Mouse (Mus musculus): Measurements from ENCODE around the gene Samd9l. TPM values are rescaled to one million over a fixed set of nuclear protein-coding genes. Genes with fewer than 3 reads are reported as not detected.
"Not testable (repeated sequence)": the region's sequence is repeated elsewhere in the genome, so short reads cannot be mapped to it uniquely, and the experiment has no call there.

The Samd9l gene
- polyA plus RNA-seq, 1 experiment, result 4.2 TPM

GRCm38 (mm10) chr6:3369527-3369926, 29.8 kb downstream of the Samd9l start:
- DNase-seq, result no peak
- no peak for TF ChIP-seq CTCF (IDR thresholded peaks at IDR 0.05; ENCODE audit: borderline replicate concordance, control insufficient read depth, extremely low read depth, insufficient read depth, low read length, poor library complexity)
- no peak for TF ChIP-seq POLR2A (IDR thresholded peaks at IDR 0.05; ENCODE audit: control insufficient read depth, extremely low read depth, insufficient read depth, low read length, poor library complexity)
- Histone ChIP-seq H3K4me1 (replicated peaks; ENCODE audit: control insufficient read depth, insufficient read depth, low read length) (no peaks in the 10 kb centered on the region), H3K4me3 (ENCODE audit: control insufficient read depth, insufficient read depth, low read length) (no peak overlapping the region), H3K36me3 (ENCODE audit: control insufficient read depth, insufficient read depth, low read length) (no peaks in the 10 kb centered on the region; the same call in 1 of the 2 replicates), H3K27ac (ENCODE audit: control insufficient read depth, insufficient read depth, low read length) (no peak overlapping the region), H3K27me3 (ENCODE audit: control insufficient read depth, insufficient read depth, low read length) (no peaks in the 10 kb centered on the region)
- 90% methylated on average over 8 of the region's 8 CpGs for WGBS

DNA sequence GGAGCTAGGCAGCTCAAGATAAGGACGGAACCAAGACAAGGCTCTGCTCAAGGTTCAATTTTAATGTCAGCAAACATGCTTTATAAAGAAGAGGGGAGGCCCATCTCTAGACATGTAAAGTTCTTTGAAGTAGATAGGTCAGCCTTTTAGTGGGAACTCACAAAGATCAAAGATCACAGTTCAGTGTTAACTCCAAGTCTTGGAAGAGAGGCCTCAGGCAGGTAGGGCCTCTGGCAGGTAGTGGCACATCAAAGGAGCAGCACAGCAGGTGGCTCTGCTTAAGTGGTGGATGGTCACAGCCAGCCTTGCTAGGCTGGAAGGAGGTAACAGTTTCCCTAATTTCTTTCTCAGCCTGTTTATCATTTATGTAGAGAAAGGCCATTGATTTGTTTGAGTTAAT, 33.8 kb downstream of the Samd9l start:
- WGBS, result 88% methylated on average over 1 of the region's 1 CpGs
- H3K4me3 ChIP-seq (ENCODE audit: control insufficient read depth, insufficient read depth, low read length); H3K4me1 ChIP-seq (replicated peaks; ENCODE audit: control insufficient read depth, insufficient read depth, low read length); H3K27me3 ChIP-seq (ENCODE audit: control insufficient read depth, insufficient read depth, low read length); H3K27ac ChIP-seq (ENCODE audit: control insufficient read depth, insufficient read depth, low read length); DNase-seq; H3K36me3 ChIP-seq (ENCODE audit: control insufficient read depth, insufficient read depth, low read length): not testable (repeated sequence)

- not testable (repeated sequence) for H3K4me3 ChIP-seq (ENCODE audit: control insufficient read depth, insufficient read depth, low read length); H3K4me1 ChIP-seq (replicated peaks; ENCODE audit: control insufficient read depth, insufficient read depth, low read length); H3K36me3 ChIP-seq (ENCODE audit: control insufficient read depth, insufficient read depth, low read length); H3K27ac ChIP-seq (ENCODE audit: control insufficient read depth, insufficient read depth, low read length); H3K27me3 ChIP-seq (ENCODE audit: control insufficient read depth, insufficient read depth, low read length)
- DNase-seq, result peak; percentile 53
- WGBS, result 0% methylated on average over 1 of the region's 1 CpGs
These were observed 53.3 kb downstream of the Samd9l start for GRCm38 (mm10) chr6:3345924-3346597.

DNA sequence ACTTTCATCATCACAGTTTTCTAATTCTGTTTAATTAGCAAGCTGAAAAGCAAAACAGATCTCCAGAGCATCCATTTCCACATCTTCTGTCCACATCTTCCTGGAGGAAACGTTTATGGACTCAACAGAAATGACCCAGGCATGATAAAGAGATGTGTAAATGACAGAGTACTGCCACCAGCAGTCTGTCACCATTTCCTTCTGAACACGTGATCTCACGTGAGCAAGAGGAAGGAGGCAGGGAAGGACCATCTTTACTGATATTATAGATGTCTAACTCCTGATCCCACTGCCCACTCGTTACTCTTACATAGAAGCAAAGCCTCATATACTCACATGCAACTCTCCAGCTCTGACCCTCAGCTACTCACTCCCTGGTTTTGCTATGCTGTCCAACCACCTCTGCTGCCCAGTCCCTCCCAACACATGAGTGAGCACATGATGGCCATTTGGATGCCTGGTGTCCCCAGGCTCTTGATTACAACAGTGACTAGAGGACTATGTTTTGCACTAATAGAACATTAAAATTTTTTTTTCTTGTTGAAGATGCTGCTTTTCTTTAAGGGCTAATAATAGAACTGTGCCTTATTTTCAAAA, 54.2 kb downstream of the Samd9l start:
- not testable (repeated sequence) for H3K27ac ChIP-seq (ENCODE audit: control insufficient read depth, insufficient read depth, low read length); H3K4me3 ChIP-seq (ENCODE audit: control insufficient read depth, insufficient read depth, low read length); DNase-seq; H3K27me3 ChIP-seq (ENCODE audit: control insufficient read depth, insufficient read depth, low read length); H3K36me3 ChIP-seq (ENCODE audit: control insufficient read depth, insufficient read depth, low read length)
- H3K4me1 ChIP-seq (replicated peaks; ENCODE audit: control insufficient read depth, insufficient read depth, low read length), result peaks cover 11% of the 10 kb centered on the region
- WGBS, result 40% methylated on average over 3 of the region's 4 CpGs

DNA sequence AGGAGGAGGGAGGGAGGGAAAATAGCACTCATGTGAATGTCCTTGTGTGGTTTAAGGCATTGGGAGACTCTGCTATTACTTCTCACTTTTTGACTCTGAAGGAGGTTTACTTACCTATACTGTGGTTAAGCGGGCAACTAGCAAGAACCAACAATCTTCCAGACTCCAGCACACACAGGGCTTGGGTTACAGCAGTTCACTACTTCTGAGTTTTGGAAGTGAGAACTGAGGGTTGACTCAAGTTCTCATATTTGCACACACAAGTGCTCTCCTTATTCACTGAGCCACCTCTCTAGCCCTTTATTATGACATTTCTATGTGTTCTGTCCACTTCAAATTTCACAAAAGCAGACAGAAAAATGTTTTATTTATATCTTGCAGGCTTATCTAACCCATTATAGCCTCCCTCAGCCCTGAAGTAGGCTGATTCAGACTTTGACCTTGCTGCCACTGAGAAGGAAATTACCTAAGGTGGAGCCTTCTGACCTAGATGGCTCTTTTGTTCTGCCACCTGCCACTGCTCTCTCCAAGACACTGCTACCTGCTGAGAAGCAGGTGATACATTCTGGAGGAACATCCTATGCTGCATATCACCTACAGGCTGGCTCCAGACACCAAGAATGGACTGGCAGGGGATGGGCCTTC, 55.6 kb downstream of the Samd9l start:
- not testable (repeated sequence) for H3K4me3 ChIP-seq (ENCODE audit: control insufficient read depth, insufficient read depth, low read length); DNase-seq; H3K27me3 ChIP-seq (ENCODE audit: control insufficient read depth, insufficient read depth, low read length); H3K36me3 ChIP-seq (ENCODE audit: control insufficient read depth, insufficient read depth, low read length)
- WGBS, result 35% methylated on average over 1 of the region's 1 CpGs
- peak overlapping the region; percentile 2; the same call in 1 of the 2 replicates for H3K27ac ChIP-seq (ENCODE audit: control insufficient read depth, insufficient read depth, low read length)
- H3K4me1 ChIP-seq (replicated peaks; ENCODE audit: control insufficient read depth, insufficient read depth, low read length), result peaks cover 11% of the 10 kb centered on the region

- H3K27ac ChIP-seq (ENCODE audit: control insufficient read depth, insufficient read depth, low read length), result no peak overlapping the region
- TF ChIP-seq POLR2A (IDR thresholded peaks at IDR 0.05; ENCODE audit: control insufficient read depth, extremely low read depth, insufficient read depth, low read length, poor library complexity) (no peak), CTCF (IDR thresholded peaks at IDR 0.05; ENCODE audit: borderline replicate concordance, control insufficient read depth, extremely low read depth, insufficient read depth, low read length, poor library complexity) (no peak)
- H3K36me3 ChIP-seq (ENCODE audit: control insufficient read depth, insufficient read depth, low read length), result no peaks in the 10 kb centered on the region
- peaks cover 11% of the 10 kb centered on the region for H3K4me1 ChIP-seq (replicated peaks; ENCODE audit: control insufficient read depth, insufficient read depth, low read length)
- 60% methylated on average over 5 of the region's 5 CpGs for WGBS
- no peak for DNase-seq
- no peaks in the 10 kb centered on the region for H3K27me3 ChIP-seq (ENCODE audit: control insufficient read depth, insufficient read depth, low read length)
- H3K4me3 ChIP-seq (ENCODE audit: control insufficient read depth, insufficient read depth, low read length), result no peak overlapping the region
These were observed 57.9 kb downstream of the Samd9l start for GRCm38 (mm10) chr6:3341479-3341878.

GRCm38 (mm10) chr6:3340928-3341327, 58.4 kb downstream of the Samd9l start:
- H3K36me3 ChIP-seq (ENCODE audit: control insufficient read depth, insufficient read depth, low read length); H3K27me3 ChIP-seq (ENCODE audit: control insufficient read depth, insufficient read depth, low read length); H3K27ac ChIP-seq (ENCODE audit: control insufficient read depth, insufficient read depth, low read length): not testable (repeated sequence)
- DNase-seq, result peak; percentile 5
- peak overlapping the region; percentile 35 for H3K4me3 ChIP-seq (ENCODE audit: control insufficient read depth, insufficient read depth, low read length)
- whole genome bisulfite sequencing, result 29% methylated on average over 10 of the region's 10 CpGs
- peaks cover 11% of the 10 kb centered on the region for H3K4me1 ChIP-seq (replicated peaks; ENCODE audit: control insufficient read depth, insufficient read depth, low read length)

DNA sequence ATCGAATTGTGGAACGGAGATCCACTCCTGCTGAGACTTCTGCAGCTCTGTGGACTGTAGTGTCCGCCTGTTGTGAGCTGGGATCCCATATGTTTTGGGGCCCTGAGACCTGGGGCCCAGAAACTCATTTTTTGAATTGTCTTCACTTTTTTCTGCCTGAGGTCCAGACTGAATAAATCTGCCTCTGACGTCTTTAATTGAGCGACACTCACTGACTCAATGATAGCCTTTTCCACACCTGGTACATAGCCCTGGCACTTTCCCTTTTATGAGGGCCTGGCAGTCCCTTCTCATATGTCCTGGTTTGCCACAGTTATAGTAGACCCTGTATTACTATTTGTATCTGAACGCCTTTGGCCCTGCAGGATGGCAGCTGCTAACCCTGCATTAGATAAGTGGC, 60.2 kb downstream of the Samd9l start:
- H3K4me1 ChIP-seq (replicated peaks; ENCODE audit: control insufficient read depth, insufficient read depth, low read length); DNase-seq; H3K27me3 ChIP-seq (ENCODE audit: control insufficient read depth, insufficient read depth, low read length); H3K4me3 ChIP-seq (ENCODE audit: control insufficient read depth, insufficient read depth, low read length); H3K36me3 ChIP-seq (ENCODE audit: control insufficient read depth, insufficient read depth, low read length); H3K27ac ChIP-seq (ENCODE audit: control insufficient read depth, insufficient read depth, low read length): not testable (repeated sequence)
- WGBS, result 96% methylated on average over 6 of the region's 6 CpGs
